Mouse (Mus musculus) embryonic fibroblast, embryonic 13.5 days (primary cell): ENCODE measurements around the gene Dhx37.

ENCODE experiments used
- CTCF ChIP-seq: IDR thresholded peaks from 2 replicates; pipeline ENCODE4 v1.5.1; 2011; ENCODE audit warnings: mild to moderate bottlenecking, control low read depth, low read length, moderate library complexity, borderline replicate concordance; ENCODE audit not compliant: insufficient read depth
- POLR2A ChIP-seq: IDR thresholded peaks from 2 replicates; pipeline ENCODE4 v1.6.1; 2011; ENCODE audit warnings: low read depth, mild to moderate bottlenecking, control low read depth, low read length, moderate library complexity

- no peak for TF ChIP-seq CTCF
- TF ChIP-seq POLR2A: peak; percentile 89
Measured at GRCm38 (mm10) chr5:125433793-125434337, at the start of gene Dhx37.
